In genomic region chr12:32896496-32896895, GRCm38 (mm10) we compare ENCODE assay signal across 14 mouse cellular contexts. TPM values are rescaled to one million over a fixed set of nuclear protein-coding genes. Genes with fewer than 3 reads are reported as not detected.
DNase-seq lines count a peak whose midpoint lies in the region; ATAC-seq and TF ChIP-seq lines count a peak whose summit lies in the region.
"Had no signal": no experiment of that assay in that cellular context is flagged by ENCODE, and none has a peak within 500 bp of the region (broad histone marks: within the 10 kb centered on the region; RNA-seq: fewer than 3 reads in every experiment).

No protein-coding gene starts in this region.

- DNase-seq in forebrain, postnatal 0 days, result peak; percentile 22
- no peak for DNase-seq in neural tube, embryonic 10.5 days (ENCODE audit: extremely low spot score, low spot score)
- DNase-seq in left cerebral cortex, postnatal 4 days, result peak; percentile 40
- DNase-seq in lung, postnatal 4 days, result no peak
- DNase-seq: B cell, adult 2 months; kidney, postnatal 25 days; liver; lung, postnatal 36 days; thymus, postnatal 14 days had no signal

- no peak overlapping the region for H3K4me2 ChIP-seq in forebrain, postnatal 0 days (ENCODE audit: low read depth)
- no peak overlapping the region for H3K4me2 ChIP-seq in forebrain, embryonic 16.5 days (ENCODE audit: low read length)
- no peak overlapping the region for H3K4me2 ChIP-seq in neural tube, embryonic 13.5 days
- no peak overlapping the region for H3K4me2 ChIP-seq in intestine, postnatal 0 days (replicated peaks; ENCODE audit: low read depth)

- H3K36me3 ChIP-seq in forebrain, postnatal 0 days (ENCODE audit: insufficient read depth), result no peaks in the 10 kb centered on the region
- H3K36me3 ChIP-seq in forebrain, embryonic 16.5 days (ENCODE audit: control insufficient read depth, insufficient read depth), result no peaks in the 10 kb centered on the region
- H3K36me3 ChIP-seq in neural tube, embryonic 13.5 days, result no peaks in the 10 kb centered on the region
- no peaks in the 10 kb centered on the region for H3K36me3 ChIP-seq in intestine, postnatal 0 days (ENCODE audit: control insufficient read depth, insufficient read depth)

- H3K27me3 ChIP-seq in forebrain, postnatal 0 days (ENCODE audit: insufficient read depth, low read length), result no peaks in the 10 kb centered on the region
- H3K27me3 ChIP-seq in forebrain, embryonic 16.5 days (replicated peaks; ENCODE audit: control insufficient read depth, insufficient read depth, low read length), result no peaks in the 10 kb centered on the region
- 0 out of 2 replicates have a peak, but pooled peaks cover 5% of the 10 kb centered on the region for H3K27me3 ChIP-seq in neural tube, embryonic 13.5 days
- no peaks in the 10 kb centered on the region for H3K27me3 ChIP-seq in intestine, postnatal 0 days (replicated peaks; ENCODE audit: control insufficient read depth, insufficient read depth, low read length)

- ATAC-seq in forebrain, postnatal 0 days, result peak; percentile 32; the same call in 1 of the 2 replicates
- no peak for ATAC-seq in forebrain, embryonic 16.5 days
- no peak for ATAC-seq in neural tube, embryonic 13.5 days (ENCODE audit: low read depth)
- no peak for ATAC-seq in intestine, postnatal 0 days
- ATAC-seq in erythroblast, adult 5-6 weeks (replicated peaks; ENCODE audit: low FRiP score, poor library complexity, severe bottlenecking), result no peak

- no peak overlapping the region for H3K27ac ChIP-seq in forebrain, postnatal 0 days (ENCODE audit: low read depth, low read length)
- no peak overlapping the region for H3K27ac ChIP-seq in forebrain, embryonic 16.5 days (ENCODE audit: low read length)
- H3K27ac ChIP-seq in neural tube, embryonic 13.5 days (replicated peaks), result no peak overlapping the region
- H3K27ac ChIP-seq in intestine, postnatal 0 days (ENCODE audit: low read depth, low read length), result no peak overlapping the region

- WGBS in forebrain, postnatal 0 days, result 64% methylated on average over 7 of the region's 7 CpGs
- whole genome bisulfite sequencing in forebrain, embryonic 16.5 days, result 81% methylated on average over 7 of the region's 7 CpGs
- WGBS in neural tube, embryonic 13.5 days, result 88% methylated on average over 7 of the region's 7 CpGs
- 82% methylated on average over 7 of the region's 7 CpGs for WGBS in intestine, postnatal 0 days

- TF ChIP-seq CTCF in forebrain, postnatal 0 days (IDR thresholded peaks at IDR 0.05; ENCODE audit: low read depth), result no peak
- TF ChIP-seq CTCF in intestine, postnatal 0 days (IDR thresholded peaks at IDR 0.05; ENCODE audit: low read depth), result no peak

- no peaks in the 10 kb centered on the region for H3K4me1 ChIP-seq in forebrain, postnatal 0 days (ENCODE audit: insufficient read depth)
- no peaks in the 10 kb centered on the region for H3K4me1 ChIP-seq in forebrain, embryonic 16.5 days (replicated peaks; ENCODE audit: control insufficient read depth, insufficient read depth, low read length)
- H3K4me1 ChIP-seq in neural tube, embryonic 13.5 days (replicated peaks), result peaks cover 17% of the 10 kb centered on the region
- no peaks in the 10 kb centered on the region for H3K4me1 ChIP-seq in intestine, postnatal 0 days (replicated peaks; ENCODE audit: control insufficient read depth, insufficient read depth, low read length)

- H3K9me3 ChIP-seq in forebrain, postnatal 0 days (ENCODE audit: low read length), result no peaks in the 10 kb centered on the region
- no peaks in the 10 kb centered on the region for H3K9me3 ChIP-seq in forebrain, embryonic 16.5 days (ENCODE audit: control insufficient read depth, low read length)
- no peaks in the 10 kb centered on the region for H3K9me3 ChIP-seq in neural tube, embryonic 13.5 days
- H3K9me3 ChIP-seq in intestine, postnatal 0 days (ENCODE audit: control insufficient read depth), result no peaks in the 10 kb centered on the region

- intact Hi-C loops in left cerebral cortex, postnatal 4 days (cut with DNase I), result loop anchor here (2.0 to 10.0 kb wide), 3 partner anchors 258 to 932 kb away; no protein-coding TSS in a partner anchor

- no peak overlapping the region for H3K9ac ChIP-seq in forebrain, postnatal 0 days
- H3K9ac ChIP-seq in forebrain, embryonic 16.5 days (replicated peaks; ENCODE audit: low read depth, low read length), result no peak overlapping the region
- 0 out of 2 replicates have a peak overlapping the region, but pooled peaks have one; percentile 27 for H3K9ac ChIP-seq in neural tube, embryonic 13.5 days
- H3K9ac ChIP-seq in intestine, postnatal 0 days (ENCODE audit: low read depth, low read length), result no peak overlapping the region

- no peak overlapping the region for H3K4me3 ChIP-seq in forebrain, postnatal 0 days (ENCODE audit: low read depth, low read length)
- H3K4me3 ChIP-seq in forebrain, embryonic 16.5 days (replicated peaks; ENCODE audit: low read length), result no peak overlapping the region
- no peak overlapping the region for H3K4me3 ChIP-seq in neural tube, embryonic 13.5 days
- H3K4me3 ChIP-seq in intestine, postnatal 0 days (ENCODE audit: low read depth, low read length), result no peak overlapping the region
- H3K4me3 ChIP-seq: erythroblast, embryonic 14.5 days had no signal

RNA-seq across cellular contexts. Expression of gene Sypl, which starts 57.2 kb away (rescaled TPM):
- 18.5 and 21.3 TPM in 2 replicates for total RNA-seq in forebrain, postnatal 0 days (2014; rRNA removed)
- polyA plus RNA-seq in forebrain, postnatal 0 days (2015; fragmentation: Nextera tagmentation; extraction: Ambion mirVana), result 35.2 and 40.1 TPM in 2 replicates
- polyA plus RNA-seq in forebrain, embryonic 16.5 days (2015; fragmentation: Nextera tagmentation; extraction: Ambion mirVana), result 37.8 and 47.8 TPM in 2 replicates
- polyA plus RNA-seq in neural tube, embryonic 13.5 days (2015; fragmentation: Nextera tagmentation; extraction: Ambion mirVana), result 39.8 and 50.9 TPM in 2 replicates
- total RNA-seq in left cerebral cortex, postnatal 4 days (2021), result 10 to 100 TPM; 32.2 TPM
- 176 and 181 TPM in 2 replicates for polyA plus RNA-seq in intestine, postnatal 0 days (2015; fragmentation: Nextera tagmentation; extraction: Ambion mirVana)
- total RNA-seq in erythroblast, adult 5-6 weeks (2015; ENCODE audit: low replicate concordance), result 34.6 and 44.3 TPM in 2 replicates
- 10.3 and 17.8 TPM in 2 replicates for total RNA-seq in erythroblast, adult 5-6 weeks (2017; ENCODE audit: low replicate concordance)

Comparison
In these comparisons a context has a peak if more than half of its experiments do, and no peak if none do; other contexts are left out.
1. DNase-seq: peak in forebrain, postnatal 0 days (single experiment) and left cerebral cortex, postnatal 4 days (single experiment); none in neural tube, embryonic 10.5 days (single experiment) and lung, postnatal 4 days (0 of 2).